Mouse (Mus musculus) small intestine, adult 2 months (tissue): ENCODE data around the gene Nt5c1b.

Experiments
- CTCF ChIP-seq: fragments of 200-500 bp; IDR thresholded peaks from 2 replicates; pipeline ENCODE4 v1.5.1; 2012; ENCODE audit warnings: low read depth, mild to moderate bottlenecking, control low read depth, inconsistent platforms, low read length, moderate library complexity, mixed read lengths; ENCODE audit not compliant: insufficient replicate concordance, insufficient read length; ENCODE audit errors: extremely low read depth
- POLR2A ChIP-seq: fragments of 200-500 bp; IDR thresholded peaks from 2 replicates; pipeline ENCODE4 v1.6.1; 2012; ENCODE audit warnings: low read depth, mild to moderate bottlenecking, control low read depth, inconsistent platforms, low read length, moderate library complexity

DNA sequence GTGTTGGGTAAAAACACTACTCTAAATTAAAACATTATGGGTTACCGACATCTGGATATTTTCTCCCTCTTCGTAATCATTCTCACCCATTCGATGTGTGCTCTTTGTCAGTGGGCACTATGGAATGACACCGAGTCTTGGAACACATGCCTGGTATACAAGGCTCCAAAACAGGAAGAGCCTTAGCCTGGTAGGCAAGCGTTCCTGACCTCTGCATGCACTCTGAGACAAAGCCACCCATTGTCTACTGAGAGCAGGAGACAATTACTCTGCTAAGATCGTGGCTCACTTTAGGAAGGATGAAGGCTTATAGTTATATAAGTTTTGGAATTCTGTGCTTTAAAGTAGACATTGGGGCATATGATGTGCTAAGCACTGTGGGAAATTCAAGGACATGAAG is 12.0 kb upstream of the Nt5c1b start:
- no peak for TF ChIP-seq CTCF
- no peak for TF ChIP-seq POLR2A
